Comparison of ENCODE assay signal across 8 mouse cellular contexts in the genomic region with DNA sequence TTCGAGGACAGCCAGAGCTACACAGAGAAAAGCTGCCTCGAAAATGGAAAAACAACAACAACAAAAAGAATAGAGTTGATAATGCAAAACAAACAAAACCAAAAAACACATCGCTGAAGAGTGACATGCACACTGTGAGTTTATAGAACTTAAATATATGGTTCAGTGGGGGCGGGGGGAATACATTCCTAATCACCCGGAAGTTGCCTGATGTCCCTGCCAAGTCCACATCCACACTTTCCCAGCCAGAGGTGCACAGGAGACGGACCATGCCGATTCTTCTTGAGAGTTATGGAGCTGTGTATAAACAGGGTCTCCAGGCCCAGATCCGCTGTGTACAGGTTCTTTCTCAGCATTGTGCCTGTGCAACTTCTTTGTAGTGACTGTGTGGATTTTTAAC. TPM values are rescaled to one million over a fixed set of nuclear protein-coding genes. Genes with fewer than 3 reads are reported as not detected.
"Had no signal": no experiment of that assay in that cellular context is flagged by ENCODE, and none has a peak within 500 bp of the region (broad histone marks: within the 10 kb centered on the region; RNA-seq: fewer than 3 reads in every experiment).

No protein-coding gene starts in this region.

RNA-seq across cellular contexts. Expression of a gene that starts 23.7 kb away (rescaled TPM):
- polyA plus RNA-seq: heart, embryonic 12.5 days; heart, postnatal 0 days; hindbrain, embryonic 10.5 days; hindbrain, embryonic 12.5 days; kidney, adult 2 months; kidney, embryonic 14.5 days; kidney, embryonic 16.5 days; large intestine, adult 2 months had no signal
